Mouse (Mus musculus) heart, adult 11 months (tissue): Measurements from ENCODE around the gene Echdc3.

Experiments
- DNase-seq: peaks from one replicate; pipeline ENCODE4 v3.0.0; 2022

The Echdc3 gene

GRCm38 (mm10) chr2:6220141-6220805 is 7.4 kb upstream of the Echdc3 start:
- peak; percentile 93 for DNase-seq

- DNase-seq, result no peak
Observed at GRCm38 (mm10) chr2:6212327-6212723, 508 bp downstream of the Echdc3 start.

GRCm38 (mm10) chr2:6210840-6211239 is 2.0 kb downstream of the Echdc3 start:
- no peak for DNase-seq

GRCm38 (mm10) chr2:6209746-6210145 is 3.1 kb downstream of the Echdc3 start:
- DNase-seq, result no peak

- no peak for DNase-seq
Observed at GRCm38 (mm10) chr2:6209116-6209515, 3.7 kb downstream of the Echdc3 start.

GRCm38 (mm10) chr2:6207736-6208135 is 5.1 kb downstream of the Echdc3 start:
- no peak for DNase-seq

- no peak for DNase-seq
Observed at GRCm38 (mm10) chr2:6196363-6196973, 16.4 kb downstream of the Echdc3 start.

- peak; percentile 77 for DNase-seq
Observed at GRCm38 (mm10) chr2:6195468-6196239, 17.2 kb downstream of the Echdc3 start.

GRCm38 (mm10) chr2:6194497-6194896 is 18.3 kb downstream of the Echdc3 start:
- DNase-seq, result peak; percentile 70

- DNase-seq, result peak; percentile 83
Observed at GRCm38 (mm10) chr2:6193591-6193973, 19.3 kb downstream of the Echdc3 start.

- peak; percentile 88 for DNase-seq
Observed at GRCm38 (mm10) chr2:6192820-6193590, 19.8 kb downstream of the Echdc3 start.

GRCm38 (mm10) chr2:6190036-6190435 is 22.8 kb downstream of the Echdc3 start:
- peak; percentile 56 for DNase-seq

- DNase-seq, result peak; percentile 62
Observed at GRCm38 (mm10) chr2:6189675-6189998, 23.2 kb downstream of the Echdc3 start.

GRCm38 (mm10) chr2:6188891-6189674 is 23.8 kb downstream of the Echdc3 start:
- peak; percentile 69 for DNase-seq

- DNase-seq, result peak; percentile 76
Observed at GRCm38 (mm10) chr2:6187418-6187817, 25.4 kb downstream of the Echdc3 start.

- DNase-seq, result peak; percentile 52
Observed at GRCm38 (mm10) chr2:6186913-6187312, 25.9 kb downstream of the Echdc3 start.

- DNase-seq, result peak; percentile 44
Observed at GRCm38 (mm10) chr2:6179749-6180117, 33.1 kb downstream of the Echdc3 start.

- peak; percentile 78 for DNase-seq
Observed at GRCm38 (mm10) chr2:6178901-6179748, 33.7 kb downstream of the Echdc3 start.

- peak; percentile 44 for DNase-seq
Observed at GRCm38 (mm10) chr2:6173013-6173412, 39.8 kb downstream of the Echdc3 start.

GRCm38 (mm10) chr2:6168560-6168959 is 44.3 kb downstream of the Echdc3 start:
- DNase-seq, result no peak

- DNase-seq, result no peak
Observed at GRCm38 (mm10) chr2:6167843-6168558, 44.8 kb downstream of the Echdc3 start.
